Mouse (Mus musculus) brain, embryonic 14.5 days (tissue): Measurements from ENCODE around the gene Leng9. TPM values are rescaled to one million over a fixed set of nuclear protein-coding genes. Genes with fewer than 3 reads are reported as not detected.
"Not testable (repeated sequence)": the region's sequence is repeated elsewhere in the genome, so short reads cannot be mapped to it uniquely, and the experiment has no call there.

Experiments used
- DNase-seq: peaks from one replicate; pipeline ENCODE4 v3.0.0-alpha.2; 2011; ENCODE audit warnings: low read depth
- CTCF ChIP-seq: fragments of 200-500 bp; IDR thresholded peaks from 2 replicates; pipeline ENCODE4 v1.5.1; 2012; ENCODE audit warnings: inconsistent platforms, mild to moderate bottlenecking, moderate library complexity, borderline replicate concordance; ENCODE audit not compliant: insufficient read depth, insufficient read length; ENCODE audit errors: extremely low read depth
- POLR2A ChIP-seq: fragments of 200-500 bp; IDR thresholded peaks from 2 replicates; pipeline ENCODE4 v1.6.1; 2012; ENCODE audit warnings: mild to moderate bottlenecking, inconsistent platforms, borderline replicate concordance; ENCODE audit not compliant: poor library complexity, insufficient read depth, insufficient read length, severe bottlenecking; ENCODE audit errors: extremely low read depth
- polyA plus RNA-seq: library from polyadenylated mRNA; depleted of rRNA; stranded (reverse); fragments of >200 nt; gene quantifications from 2 replicates; pipeline ENCODE4 v1.2.3, GENCODE M21; 2012; rRNA removed

Leng9 gene
- 4.6 and 5.0 TPM in 2 replicates for polyA plus RNA-seq

DNA sequence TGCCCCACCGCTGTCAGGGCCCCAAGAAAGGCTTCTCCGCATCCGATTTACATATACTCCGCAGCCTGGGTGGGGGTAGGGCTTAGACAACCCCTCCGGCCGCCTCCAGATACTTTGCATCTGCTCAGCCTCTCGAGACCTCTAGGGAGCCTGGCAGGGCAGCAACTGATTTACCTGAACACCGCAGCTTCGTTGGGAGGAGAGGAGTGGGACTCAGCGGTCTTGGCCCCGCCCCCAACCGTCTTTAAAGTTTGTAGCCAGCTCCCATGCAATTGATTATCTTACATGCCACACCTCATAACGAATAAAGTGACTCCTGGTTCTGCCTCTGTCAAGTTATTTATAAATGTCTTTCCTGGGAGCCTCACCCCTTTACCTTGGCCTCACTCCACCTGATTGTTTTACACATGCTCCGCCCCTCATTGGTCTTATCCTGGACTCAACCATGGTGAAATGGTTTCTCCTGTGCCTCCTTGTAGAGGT is at the start of gene Leng9:
TSS of gene Leng9 (minus strand) at position 316 of the 483 bp plus-strand sequence.
- no peak for DNase-seq
- TF ChIP-seq POLR2A (no peak), CTCF (no peak)

DNA sequence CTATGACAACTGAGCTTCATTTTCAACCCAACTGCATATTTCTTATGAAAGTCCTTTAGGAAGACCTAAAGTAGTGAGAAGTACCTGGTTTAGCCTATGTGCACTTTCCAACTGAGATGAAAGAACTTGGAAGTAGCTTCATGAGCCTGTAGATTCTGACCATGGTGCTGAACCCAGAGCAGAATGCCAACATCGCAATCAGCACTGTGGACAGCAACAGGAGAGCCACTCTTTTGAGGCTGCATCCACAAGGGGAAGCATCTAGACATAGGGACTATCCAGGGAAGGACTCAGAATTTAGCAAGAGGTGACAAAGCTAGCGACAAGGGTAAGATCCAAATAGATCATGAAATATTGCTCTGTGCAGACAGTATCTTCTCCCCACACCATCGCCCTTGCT is 28.3 kb upstream of the Leng9 start:
- TF ChIP-seq CTCF (no peak), POLR2A (no peak)
- peak; percentile 11 for DNase-seq

DNA sequence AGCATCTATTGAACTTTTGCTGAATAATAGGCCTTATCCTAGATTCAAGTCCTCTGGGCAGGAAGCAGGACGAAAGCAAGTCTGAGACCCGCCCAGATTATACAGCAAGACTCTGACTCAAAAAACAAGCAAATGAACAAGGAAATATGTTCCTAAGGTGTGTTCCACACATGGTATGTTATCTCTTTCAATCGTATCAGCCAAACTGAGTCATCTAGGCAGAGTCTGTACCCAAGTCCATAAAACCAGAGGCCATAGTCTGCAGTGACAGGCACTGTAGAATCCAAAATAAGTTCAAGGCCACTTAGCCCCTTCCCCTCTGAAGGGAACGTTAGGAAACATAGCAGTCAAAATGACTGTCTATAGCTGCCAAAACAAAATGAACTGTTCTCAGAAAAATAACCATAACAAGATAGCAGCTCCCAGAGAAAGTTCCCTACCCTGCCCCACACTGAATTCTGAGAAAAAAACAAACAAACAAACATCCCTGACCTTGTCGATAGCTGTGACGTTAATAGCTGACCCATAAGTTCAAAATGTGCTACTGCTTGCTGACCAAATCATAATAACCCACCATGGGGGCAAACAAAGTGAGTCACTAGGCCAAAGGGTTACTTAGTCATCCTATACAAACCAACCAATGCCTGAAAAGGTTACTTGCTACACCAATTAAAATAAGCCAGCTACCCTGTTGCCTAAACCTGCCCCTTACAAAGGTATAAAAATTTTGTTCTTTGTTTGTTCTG is 20.2 kb upstream of the Leng9 start:
- DNase-seq, result no peak
- TF ChIP-seq CTCF, result no peak
- TF ChIP-seq POLR2A, result no peak

DNA sequence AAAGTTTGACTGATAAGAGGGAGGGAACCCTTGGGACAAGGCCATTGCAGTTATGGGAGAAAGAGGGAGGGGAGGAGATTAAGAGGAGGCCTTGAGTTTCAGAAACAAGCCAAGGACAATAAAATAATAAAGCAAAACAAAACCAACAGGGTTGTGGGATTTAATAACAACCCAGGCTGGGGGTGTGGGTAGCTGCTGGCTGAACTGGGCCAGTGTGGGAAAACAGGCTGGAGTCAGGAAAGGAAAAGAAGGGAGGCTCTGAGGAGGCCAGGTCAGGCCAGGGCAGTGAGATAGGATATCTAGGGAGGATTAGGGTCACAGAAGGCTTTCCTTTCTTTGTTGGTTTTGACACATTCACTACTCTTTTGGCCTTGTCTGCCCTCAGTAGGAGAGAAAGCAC is 16.9 kb upstream of the Leng9 start:
- TF ChIP-seq POLR2A (no peak), CTCF (no peak)
- no peak for DNase-seq

DNA sequence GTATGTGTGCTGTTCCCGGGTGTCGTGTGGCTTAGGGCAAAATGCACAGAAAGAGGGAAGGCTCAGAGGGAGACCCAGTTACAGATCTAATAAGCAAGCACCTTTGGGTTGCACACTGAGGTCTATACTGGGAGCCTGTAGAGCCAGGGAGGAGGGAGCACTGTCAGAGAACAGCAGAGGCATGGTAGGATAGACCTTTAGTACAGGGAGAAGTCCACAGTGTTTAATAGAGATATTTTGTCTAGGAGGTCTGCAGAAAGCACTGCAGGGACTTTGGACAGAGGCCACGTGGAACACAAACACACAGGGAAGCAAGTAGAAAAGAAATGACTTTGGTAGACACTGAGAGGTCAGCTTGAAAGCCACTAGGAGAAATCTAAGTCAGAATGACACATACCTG is 15.1 kb upstream of the Leng9 start:
- DNase-seq, result no peak
- TF ChIP-seq POLR2A, result no peak
- TF ChIP-seq CTCF, result no peak

DNA sequence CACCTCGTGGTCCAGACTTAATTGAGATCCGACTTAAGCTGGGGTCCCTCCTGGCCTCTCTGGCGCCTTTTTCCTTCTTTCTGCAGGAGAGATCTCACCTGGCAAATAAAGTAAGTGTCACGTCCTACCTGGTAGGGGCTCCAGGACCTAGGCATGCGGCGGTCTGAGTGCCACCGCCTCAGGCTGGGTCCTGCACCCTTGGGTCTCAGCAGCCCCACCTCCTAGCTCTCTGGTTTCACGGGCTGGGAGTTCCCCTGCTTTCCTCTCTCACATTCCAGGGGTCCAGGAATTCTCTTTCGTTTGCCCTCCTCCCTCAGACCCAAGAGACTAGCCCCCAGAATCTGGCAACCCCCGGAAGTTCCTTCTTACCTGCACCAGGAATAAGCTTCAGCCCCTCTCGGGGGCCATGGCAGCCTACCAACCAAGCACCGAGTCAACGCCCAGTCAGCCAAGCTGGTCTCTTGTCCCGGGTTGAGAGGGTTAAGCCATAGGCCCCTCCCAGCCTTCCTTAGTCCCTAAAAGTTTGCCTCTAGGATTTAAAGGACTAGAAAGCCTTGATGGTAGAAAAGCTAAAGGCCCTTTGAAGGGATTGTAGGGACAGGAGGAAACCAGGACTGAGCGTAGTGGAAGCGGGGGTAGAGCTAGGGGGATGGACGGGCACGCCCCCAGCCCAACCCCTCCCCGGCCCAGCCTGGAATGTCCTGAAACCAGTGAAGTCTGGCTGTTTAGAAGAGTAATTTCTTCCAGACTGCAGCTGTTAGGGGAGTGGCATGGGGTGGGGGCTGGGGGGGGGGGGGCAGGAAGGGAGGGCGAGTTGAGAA is 14.1 kb upstream of the Leng9 start, which contains the start of gene Cdc42ep5:
TSS of gene Cdc42ep5 (minus strand) at position 771 of the 821 bp plus-strand sequence.
- TF ChIP-seq POLR2A (no peak), CTCF (no peak)

DNA sequence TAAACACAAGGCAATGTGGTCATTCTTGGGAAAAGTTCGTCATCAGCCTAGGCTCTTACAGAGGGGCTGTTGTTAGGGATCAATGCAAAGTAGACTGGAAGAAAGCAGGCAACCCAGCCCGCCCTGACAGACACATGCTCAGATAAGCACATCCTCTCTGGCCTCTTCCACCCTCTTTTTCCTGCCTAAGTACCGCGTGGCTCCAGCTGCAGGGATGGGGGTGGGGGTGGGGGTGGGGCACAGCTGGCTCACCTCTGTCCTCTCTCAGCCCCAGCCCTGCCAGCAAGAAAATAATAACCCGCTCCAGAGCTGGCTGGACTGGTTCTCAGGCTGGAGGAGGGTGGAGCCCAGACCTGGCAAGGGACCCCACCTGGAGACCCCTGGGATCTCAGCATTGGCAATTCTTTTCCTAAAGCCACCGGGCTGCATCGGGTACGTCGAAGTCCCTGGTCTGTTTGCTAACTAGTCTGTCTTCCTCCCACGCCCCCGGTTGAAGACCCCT is 13.4 kb upstream of the Leng9 start:
- no peak for DNase-seq
- TF ChIP-seq CTCF, result no peak
- TF ChIP-seq POLR2A, result no peak

More for the DNA sequence above, 14.1 kb upstream of the Leng9 start, which contains the start of gene Cdc42ep5:
- peak; percentile 56 for DNase-seq

DNA sequence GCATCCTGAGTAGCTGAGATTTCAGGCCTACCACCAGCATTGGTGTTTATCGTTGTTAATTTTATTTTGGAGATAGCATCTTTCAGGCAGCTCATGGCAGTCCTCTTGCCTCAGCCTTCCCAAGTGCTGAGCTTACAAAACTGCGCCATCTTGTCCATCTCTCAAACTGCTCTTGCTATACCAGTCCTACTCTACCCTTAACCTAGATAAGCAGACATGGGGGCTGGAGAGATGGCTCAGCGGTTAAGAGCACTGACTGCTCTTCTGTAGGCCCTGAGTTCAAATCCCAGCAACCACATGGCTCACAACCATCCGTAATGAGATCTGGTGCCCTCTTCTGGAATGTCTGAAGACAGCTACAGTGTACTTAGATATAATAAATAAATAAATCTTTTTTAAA is 11.4 kb upstream of the Leng9 start:
- DNase-seq, result not testable (repeated sequence)

DNA sequence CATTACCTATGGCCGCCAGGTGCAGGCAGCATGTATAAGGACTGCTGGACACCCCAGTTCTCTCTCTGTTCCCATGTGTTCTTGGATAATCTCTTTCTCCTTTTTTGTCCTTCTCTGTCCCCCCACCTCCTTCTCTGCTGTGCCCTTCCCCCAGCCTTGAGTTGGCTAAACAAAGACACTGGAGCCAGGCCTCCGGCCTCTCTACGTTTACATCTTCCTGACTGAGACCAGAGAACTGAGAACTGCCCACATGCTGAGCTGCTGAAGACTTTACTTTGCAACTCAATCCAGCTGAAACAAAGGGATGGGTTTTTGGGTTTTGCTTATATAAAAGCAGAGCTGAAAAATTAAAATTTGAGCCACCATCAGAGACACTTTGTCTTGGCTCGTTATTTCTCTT is 4.8 kb upstream of the Leng9 start:
- no peak for TF ChIP-seq CTCF
- no peak for TF ChIP-seq POLR2A
- no peak for DNase-seq

DNA sequence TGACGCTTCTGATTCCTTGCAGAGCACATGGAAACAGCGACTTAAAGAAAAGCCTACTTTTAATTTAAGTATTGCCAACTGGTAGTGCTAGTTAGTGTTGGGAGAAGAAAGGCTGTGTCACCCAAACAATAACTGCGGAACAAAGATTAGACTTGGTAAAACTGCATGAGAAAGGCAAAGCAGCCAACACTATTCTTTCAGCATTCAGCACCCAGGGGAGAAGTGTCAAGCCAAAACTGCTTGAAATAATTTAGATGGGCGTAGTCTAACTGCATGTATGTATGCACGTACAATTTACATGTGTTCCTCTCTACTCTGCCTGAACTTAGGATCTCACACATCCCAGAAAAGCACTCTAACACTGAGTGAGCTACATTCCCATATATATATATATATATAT is 4.2 kb upstream of the Leng9 start:
- TF ChIP-seq POLR2A, result no peak
- TF ChIP-seq CTCF, result no peak
- no peak for DNase-seq

DNA sequence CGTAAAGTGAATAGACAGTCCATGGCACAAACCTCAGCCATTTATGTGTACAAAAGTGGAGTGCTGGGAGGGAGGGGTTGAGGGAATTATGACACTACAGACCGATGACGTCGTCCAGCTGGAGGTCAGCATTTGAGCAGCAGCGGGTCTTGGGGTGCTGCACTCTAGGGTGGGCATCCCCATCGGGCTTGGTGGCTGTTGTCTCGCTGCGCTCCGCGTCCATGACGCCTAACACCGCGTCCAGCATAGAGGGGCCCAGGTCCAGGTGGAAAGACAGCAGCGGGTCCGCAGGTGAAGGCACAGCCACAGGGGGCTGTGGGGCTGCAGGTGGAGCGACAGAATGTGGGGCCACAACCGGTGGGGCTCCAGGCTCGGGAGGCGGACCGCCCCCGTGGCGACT is 1.1 kb upstream of the Leng9 start:
- TF ChIP-seq CTCF, result no peak
- TF ChIP-seq POLR2A, result no peak
- no peak for DNase-seq
